Mouse (Mus musculus) ovary, postnatal 10 days (tissue): ENCODE data around the gene Map6.
A peak's percentile ranks its signal among the peaks of the same experiment; 100 is the strongest.

Experiments used
- DNase-seq: peaks from one replicate; pipeline ENCODE4 v3.0.0; 2022; ENCODE audit warnings: low spot score

The Map6 gene

DNA sequence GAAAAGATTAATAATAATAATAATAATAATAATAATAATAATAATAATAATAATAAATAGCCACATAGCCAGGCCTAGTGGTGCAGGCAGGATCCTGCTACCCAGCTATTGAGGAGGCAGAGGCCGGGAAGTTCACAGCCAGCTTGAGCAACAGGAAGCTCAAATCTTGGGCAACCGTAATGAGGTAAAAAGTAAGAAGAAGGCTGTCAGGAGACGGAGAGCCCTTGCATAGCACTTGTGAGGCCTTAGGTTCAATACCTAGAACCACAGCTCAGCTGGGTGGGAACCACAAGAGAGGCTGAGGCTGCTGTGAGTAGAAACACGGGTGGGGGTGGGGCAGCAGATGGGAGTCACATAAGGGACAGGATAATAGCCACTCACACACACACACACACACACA lies 47.3 kb downstream of the Map6 start:
- no peak for DNase-seq

GRCm38 (mm10) chr7:99316207-99316606 lies 49.0 kb downstream of the Map6 start:
- no peak for DNase-seq

- no peak for DNase-seq
These were observed 50.2 kb downstream of the Map6 start for GRCm38 (mm10) chr7:99317475-99317874.

DNA sequence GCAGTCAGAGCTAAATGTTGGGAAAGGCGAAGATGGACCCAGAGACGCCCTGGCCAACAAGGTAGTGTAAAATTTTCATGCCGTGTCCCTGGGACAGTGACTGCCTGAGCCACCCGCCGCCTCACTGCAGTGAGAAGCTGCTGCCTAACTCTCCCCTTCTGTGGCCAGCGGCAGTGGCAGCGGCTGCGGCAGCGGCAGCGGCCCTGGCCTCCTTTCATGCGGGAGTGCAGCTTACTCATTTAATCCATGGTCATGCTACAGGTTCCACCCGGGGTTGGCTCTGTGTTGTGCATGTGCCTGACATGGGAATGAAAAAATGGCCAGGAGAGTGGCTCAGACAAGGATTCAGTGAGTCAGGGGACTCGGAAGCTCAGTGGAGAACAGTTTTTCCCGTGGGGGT lies 53.3 kb downstream of the Map6 start:
- DNase-seq: no peak

GRCm38 (mm10) chr7:99322691-99323320 lies 55.6 kb downstream of the Map6 start:
- no peak for DNase-seq

DNA sequence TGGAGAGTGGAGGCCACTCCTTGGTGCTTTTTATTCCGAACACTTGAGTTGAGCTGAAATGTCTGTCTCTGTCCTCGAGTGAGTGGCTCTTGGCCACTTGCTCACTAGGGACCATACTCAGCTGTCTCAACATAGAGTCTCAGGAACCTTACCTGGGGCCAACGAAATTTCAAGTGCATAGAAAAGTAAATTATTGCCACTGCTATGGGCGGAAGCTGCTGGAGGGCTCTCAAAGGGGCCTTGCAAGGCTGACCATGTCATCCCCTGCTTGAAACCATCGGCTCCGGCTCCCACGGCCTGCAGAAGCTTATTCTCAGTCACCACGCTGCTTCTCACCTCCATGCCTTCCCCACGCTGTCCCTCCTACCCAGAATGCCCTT lies 56.1 kb downstream of the Map6 start:
- no peak for DNase-seq

- DNase-seq: no peak
These were observed 57.6 kb downstream of the Map6 start for GRCm38 (mm10) chr7:99324810-99325209.

DNA sequence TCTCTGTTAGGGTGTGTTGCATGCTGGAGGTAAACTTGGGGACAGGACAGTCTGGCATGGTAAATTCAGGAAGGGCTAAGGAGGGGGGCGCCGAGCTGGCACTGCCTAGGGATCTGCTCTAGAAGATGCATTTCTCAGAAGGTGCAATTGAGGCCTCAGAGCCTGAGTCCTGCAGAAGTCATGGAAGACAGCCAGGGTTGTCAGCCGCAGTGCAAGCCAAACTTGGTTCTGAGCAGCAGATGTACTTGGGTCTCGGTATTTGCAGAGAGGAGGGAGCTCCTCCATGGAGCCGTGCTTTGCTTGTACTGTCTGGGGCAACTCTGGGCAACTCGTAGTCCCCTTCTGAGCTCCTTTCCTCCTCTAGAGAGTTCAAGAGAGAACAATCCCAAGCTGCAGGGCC lies 58.9 kb downstream of the Map6 start:
- no peak for DNase-seq

- no peak for DNase-seq
These were observed 61.6 kb downstream of the Map6 start for GRCm38 (mm10) chr7:99328847-99329246.

- no peak for DNase-seq
These were observed 62.8 kb downstream of the Map6 start for GRCm38 (mm10) chr7:99330012-99330411.

DNA sequence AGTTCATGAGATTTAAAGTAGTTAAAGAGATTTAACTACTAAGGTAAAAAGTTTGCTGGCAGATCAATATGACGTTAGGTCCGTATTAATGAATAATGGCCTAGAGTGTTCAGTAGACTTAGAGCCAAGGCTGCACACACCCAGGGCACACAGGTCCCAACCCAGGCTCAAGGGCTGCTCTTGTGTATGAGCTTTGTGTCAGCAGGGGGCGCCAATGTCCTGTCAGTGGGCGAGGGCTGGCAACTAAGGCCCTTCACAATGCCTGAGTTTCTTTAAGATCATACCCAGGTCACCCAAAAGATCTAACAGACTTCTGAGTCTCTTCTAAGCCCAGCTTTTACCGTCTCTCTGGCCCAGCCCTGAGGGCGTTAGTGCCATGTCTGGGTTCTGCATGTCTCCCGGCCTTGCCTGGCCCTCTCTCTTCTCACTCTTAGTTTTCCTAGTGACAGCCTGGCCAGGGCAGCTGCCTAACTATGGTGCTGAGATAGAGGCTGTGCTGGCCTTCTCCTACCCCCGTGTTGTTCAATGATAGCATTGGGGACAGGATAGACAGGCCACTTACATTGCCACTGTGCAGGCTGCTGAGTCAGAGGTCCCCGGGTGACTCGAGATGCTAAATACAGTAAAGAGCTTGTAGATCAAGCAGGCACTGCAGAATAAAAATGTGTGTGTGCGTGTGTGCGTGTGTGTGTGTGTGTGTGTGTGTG lies 65.7 kb downstream of the Map6 start:
- DNase-seq: peak; percentile 79

DNA sequence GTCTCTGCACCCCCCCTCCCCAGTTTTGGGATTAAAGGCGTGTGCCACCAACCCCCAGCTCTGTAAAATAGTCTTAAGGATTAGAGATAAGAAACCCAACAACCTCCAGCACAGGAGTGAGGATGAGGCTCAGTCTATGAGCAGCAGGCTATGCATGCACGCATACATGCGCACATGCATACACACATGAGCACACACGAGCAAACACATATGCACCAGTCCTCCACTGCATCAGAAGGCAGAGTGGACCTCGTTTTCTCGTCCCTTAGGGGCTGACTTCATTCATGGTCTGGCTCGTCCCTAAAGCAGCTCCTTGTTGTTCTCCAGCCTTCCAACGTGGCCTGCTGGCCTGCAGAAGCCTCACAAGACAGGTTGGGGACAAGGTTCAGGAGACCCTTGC lies 73.5 kb downstream of the Map6 start:
- no peak for DNase-seq

DNA sequence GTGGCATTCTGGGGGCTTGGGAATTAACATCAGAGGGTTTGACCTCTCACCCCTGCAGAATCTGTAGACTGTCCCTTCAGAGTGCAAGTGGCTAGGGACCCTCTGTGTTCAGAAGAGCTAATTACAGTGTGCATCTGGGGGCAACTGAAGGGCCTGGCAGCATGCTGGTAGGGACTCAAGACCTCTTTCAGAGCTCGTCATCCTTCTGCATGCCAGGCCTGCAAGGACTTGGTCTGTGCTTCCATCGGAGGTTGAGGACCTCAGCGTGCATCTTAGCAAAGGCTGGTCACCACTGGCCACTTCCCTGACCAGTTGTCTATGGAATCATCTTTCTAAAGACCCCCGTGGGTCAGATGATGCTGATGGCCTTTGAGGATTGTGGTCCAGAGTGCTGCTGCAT lies 76.3 kb downstream of the Map6 start:
- DNase-seq: no peak

GRCm38 (mm10) chr7:99347268-99347667 lies 80.0 kb downstream of the Map6 start:
- no peak for DNase-seq

GRCm38 (mm10) chr7:99348883-99349282 lies 81.6 kb downstream of the Map6 start:
- no peak for DNase-seq

DNA sequence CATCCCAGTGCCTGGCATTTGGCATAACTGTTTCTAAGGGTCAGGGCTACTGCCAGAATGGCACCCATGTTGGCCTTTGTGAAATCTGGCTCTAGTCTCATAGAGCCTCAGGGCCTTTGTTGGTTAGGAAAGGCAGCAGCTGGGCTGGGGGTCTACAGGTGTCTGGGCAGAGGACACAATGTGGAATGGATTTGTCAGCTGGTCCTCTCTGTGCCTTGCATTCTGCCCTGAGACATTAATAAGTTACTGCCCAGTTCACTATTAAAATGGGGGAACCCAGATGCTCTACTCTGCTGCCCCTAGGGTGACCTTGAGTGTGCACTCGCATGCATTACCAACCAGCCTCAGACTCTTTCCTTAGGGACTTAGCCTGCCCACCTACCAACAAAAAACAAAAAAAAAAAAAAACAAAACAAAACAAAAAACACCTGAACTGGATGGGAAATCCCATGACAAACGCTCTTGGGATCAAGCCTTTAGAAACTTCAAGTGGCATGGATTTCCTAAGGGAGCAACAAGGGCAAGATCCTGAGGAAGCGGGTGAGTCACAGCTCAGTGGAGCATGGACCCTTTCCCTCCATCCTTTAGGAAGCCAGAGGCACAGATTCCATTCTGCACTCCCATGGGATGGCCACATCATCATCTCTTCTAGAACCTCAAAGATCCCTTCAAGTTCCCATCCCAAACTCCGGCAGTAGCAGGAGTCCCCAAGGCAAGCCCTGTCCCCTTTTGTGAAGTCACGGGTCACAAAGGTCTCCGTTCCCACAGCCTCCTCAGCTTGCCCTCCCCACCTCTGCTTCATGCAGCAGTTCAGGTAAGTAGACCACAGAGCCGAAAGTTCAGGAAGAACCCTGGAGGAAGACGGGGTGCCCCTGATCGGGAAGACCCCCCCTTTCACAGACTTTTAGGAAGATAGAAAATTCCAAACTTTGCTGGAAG lies 82.8 kb downstream of the Map6 start:
- DNase-seq: no peak

DNA sequence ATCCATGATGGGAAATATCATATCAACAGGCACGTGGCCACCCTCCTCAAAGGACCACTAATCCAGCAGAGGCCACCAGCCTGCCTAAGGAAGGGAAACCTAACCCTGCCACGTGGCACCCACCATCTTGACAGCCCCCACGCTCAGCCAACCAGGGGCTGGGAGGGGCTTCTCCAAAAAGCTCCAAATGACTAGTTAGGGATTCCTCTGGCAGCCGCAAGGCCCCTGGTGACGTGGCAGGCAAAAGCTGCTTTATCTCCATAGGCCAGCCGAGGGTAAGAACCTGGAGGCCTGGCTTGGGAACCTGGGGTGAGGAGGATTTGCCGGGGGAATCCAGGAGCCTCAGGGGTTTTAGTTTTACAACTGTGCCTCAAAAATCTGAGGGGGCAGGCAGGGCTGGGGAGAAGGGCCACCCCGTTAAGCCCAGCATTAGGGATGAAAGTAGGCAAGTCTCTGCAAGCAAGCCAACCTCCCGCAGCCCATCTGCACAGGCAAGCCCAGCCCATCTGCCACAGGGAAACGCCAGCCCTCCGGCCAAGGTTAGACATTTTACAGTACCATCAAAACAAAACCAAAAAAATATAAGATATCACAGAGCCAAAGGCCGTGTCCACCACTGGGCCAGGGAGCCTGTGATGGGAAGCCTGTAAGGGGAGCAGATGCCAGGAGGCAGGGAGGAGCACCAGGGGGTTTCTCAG lies 84.0 kb downstream of the Map6 start:
- no peak for DNase-seq

DNA sequence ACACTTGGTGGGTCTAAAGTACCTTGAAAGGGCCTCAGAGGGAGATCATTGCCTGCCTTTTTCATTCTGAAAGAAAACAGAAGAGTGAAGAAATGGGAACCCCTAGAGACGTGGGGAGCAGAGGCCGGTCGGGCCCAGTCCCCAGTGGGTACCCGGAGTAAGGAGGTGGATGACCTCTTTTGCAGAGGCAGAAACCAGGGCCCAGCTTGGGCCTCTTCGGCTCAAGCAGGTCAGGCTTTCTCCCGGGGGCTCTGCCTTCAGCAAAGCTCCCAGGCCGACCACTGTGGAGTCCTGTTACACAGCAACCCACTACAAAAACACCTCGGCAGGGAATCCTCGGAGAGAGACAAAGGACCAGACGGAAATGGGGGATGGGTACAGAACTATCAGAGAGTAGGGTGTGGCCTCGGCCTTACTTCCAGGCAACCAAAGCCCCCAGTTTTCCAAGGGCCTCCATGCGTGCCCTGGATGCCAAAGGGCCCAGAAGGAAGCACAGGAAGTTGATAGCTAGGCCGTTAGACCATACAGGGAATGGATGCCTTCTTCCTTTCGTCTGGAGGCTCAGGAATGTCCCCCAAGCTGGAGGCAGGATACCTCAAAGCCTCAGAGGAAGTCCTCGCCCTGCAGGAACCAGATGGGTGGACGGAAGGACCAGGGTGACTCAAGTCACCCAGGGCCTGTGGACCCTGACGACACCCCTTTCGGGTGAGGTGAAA lies 84.7 kb downstream of the Map6 start:
- DNase-seq: no peak

GRCm38 (mm10) chr7:99352526-99353400 lies 85.5 kb downstream of the Map6 start, which contains the start of gene Serpinh1:
Gene Serpinh1, minus strand, starts transcription at chr7:99353239.
- DNase-seq: peak; percentile 80

- DNase-seq: no peak
These were observed 88.5 kb downstream of the Map6 start for GRCm38 (mm10) chr7:99355731-99356131.
